Mouse (Mus musculus): ENCODE data around the gene Fdxacb1.

The Fdxacb1 gene

DNA sequence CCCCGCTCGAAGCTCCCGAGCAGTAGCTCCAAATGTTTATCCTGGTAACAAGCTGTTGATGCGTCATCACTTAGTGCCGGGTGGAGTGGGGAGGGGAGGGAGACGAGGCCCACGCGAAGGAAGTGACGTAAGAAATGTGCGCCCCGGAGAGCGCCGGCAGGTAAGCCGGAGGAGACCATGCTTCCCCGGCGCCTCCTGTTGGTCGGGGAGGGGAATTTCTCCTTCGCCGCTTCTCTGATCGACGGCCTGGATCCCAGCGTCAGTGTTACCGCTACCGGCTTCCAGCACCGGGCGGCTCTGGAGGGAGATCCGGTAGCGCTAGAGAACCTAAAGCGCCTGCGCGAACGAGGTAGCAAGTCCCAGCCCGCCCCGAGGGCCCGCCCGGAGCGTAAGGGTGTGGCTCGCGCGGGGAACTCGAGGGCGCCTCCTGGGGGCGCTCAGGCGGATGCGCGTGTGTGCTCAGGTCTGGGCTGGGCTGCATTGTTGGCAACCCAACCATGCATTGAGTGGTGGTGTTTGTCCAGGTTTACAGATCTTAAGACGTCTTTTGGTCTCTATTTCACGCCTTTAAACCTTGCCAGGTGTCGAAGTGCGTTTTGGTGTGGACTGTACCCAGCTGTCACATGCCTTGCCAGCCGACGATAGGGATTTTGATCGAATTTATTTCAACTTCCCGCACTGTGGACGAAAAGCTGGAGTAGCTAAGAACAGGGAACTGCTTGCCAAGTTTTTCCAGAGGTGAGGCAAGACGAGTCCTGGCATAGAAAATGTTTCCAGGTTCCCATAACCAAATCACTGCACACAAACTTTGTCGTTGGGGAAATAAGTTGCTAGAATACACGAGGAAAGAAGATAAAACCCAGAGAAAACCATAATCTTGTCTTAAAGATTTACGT lies at the start of gene Fdxacb1:
TSS of gene Fdxacb1 (plus strand) at position 130 of the 896 bp plus-strand sequence.
- peak; percentile 88 for DNase-seq (ENCODE audit: low read depth)

DNA sequence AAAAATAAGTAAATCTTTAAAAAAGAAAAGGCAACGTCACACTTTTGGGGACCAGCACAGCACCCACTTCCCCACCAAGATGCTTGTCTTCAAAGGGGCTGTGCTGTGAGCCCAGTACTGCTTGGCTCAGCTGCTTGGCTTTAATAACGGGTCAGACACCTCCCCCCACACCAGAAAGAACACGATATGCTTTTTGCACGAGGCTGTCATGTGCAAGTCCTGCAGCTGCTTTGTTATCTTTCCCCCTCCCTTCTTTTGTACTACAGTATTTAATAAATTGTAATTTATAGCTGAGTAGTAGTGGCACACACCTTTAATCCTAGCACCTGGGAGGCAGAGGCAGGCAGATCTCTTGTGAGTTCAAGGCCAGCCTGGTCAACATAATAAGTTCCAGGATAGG lies 49.2 kb upstream of the Fdxacb1 start:
- DNase-seq (ENCODE audit: low read depth), result no peak

DNA sequence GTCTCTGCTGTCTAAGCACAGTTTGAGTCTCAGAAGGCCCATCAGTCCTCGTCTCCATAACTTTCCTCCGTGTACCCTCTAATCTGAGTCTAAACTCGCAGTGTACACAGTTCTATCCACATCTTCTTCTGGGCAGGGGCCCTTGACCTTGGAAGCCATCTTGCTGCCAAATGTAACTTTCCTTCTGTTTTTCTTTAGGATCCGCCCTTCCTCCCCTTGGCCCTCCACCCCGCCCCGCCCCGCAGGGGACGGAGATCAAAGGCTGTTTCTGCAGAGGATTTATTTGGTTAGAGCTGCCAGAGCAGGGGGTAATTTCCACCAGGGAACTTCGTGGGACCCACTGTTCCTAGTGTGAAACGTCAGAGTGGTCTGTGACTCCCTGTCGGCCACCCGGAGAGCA lies 47.0 kb upstream of the Fdxacb1 start:
- no peak for DNase-seq (ENCODE audit: low read depth)

DNA sequence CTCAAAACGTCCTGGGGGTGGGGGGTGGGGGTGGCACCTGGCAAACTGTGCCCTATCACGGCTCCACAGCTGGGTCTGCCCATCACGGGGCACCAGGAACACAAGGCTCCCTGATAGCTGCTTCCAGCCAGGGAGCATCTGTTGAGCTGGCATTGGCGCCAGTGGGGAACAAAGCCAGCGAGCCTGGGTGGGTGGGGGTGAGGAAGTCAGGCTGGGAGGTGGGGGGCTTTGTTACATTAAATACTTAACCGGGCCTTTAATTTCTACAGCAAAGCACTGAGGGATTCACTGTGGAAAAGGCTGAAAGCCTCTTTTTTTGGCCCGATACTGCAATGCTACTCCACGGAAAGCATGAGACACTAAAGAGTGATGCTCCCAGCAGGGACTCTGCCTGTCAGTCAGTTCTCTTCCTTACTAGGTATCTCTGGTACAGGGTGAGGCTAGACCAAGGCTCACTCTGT lies 45.6 kb upstream of the Fdxacb1 start:
- no peak for DNase-seq (ENCODE audit: low read depth)

DNA sequence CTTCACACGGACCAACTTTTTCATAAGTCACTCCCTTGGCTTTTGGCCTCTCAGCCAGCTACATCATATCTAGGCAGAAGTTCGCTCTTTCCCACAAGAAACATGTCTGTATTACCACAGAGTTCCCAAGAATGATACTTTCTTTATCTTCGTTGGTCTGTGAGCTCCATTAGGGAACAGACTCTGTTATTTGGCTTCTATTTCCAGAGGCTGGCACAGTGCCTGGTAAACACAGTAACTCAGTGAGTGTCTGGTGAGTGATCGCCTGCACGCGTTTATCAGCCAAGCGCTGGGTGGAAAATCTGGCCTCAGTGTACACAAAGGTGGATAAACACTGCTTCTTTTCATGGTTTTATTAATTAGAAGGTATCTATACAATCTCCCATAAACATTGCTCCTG lies 44.6 kb upstream of the Fdxacb1 start:
- no peak for DNase-seq (ENCODE audit: low read depth)

GRCm38 (mm10) chr9:50724147-50724546 lies 43.9 kb upstream of the Fdxacb1 start:
- DNase-seq (ENCODE audit: low read depth), result no peak

- no peak for DNase-seq (ENCODE audit: low read depth)
These were observed 43.2 kb upstream of the Fdxacb1 start for GRCm38 (mm10) chr9:50724661-50725330.

DNA sequence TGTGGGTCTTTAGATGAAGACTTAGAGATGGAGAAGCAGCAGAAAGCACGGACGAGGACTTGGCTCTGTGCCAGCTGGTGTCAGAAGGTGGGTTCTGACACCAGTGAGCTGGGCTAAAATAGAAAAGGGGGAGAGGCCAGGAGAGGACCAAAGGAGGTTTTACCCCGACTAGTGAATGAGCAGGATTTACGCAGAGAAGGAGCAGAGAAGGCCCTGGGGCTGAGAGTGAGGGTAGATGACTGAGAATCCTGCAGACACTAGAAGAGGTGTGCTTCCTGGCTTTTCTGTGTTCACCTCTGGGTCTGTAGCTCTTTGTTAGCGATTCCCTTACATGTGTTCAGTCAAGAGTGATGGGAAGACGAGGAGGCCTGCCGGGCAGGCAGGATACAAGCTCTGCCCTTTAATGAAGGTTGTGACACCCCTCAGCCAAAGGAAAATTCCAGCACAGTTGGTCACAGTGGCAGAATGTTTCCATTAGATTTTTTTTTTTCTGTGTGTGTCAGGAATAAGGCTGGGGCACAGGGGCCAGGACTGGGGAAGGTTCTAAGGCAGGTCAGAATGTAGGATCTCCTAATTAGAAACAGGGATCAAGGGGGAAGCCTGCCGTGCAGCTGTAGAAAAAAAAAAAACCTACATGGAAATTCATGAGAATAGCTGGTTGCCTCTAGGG lies 42.0 kb upstream of the Fdxacb1 start:
- DNase-seq (ENCODE audit: low read depth), result no peak

- no peak for DNase-seq (ENCODE audit: low read depth)
These were observed 40.7 kb upstream of the Fdxacb1 start for GRCm38 (mm10) chr9:50727171-50727924.

DNA sequence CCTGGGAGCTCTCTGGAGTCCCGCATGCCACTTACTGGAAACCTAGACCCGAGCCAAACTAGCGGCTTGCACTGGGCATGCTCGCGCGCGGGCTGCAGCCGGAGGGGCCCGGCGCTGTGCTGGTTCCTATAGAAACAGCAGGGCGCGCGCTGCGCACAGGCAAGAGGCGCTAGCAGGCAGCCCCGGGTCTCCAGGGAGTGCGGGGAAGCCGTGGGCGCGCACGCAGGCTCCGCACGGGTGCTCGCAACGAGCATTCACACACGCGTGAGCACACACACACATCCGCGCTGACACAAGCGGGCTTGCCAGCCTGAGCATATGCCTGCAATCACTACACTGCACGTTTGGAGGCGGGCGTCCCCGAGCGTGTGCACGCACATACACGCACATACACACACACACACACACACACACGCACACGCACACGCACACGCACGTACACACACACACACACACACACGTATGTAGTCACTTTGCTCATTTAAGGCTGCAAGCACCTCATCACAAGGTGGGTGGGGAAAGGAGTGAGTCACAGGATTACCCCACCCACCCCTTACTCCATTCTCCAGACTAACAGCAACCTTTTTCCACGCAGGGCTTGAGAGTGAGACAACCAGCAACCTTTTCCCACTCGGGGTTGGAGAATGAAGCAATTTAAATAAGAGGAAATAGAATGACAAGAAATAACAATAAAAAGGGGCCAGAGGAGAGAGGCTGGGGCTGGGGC lies 39.9 kb upstream of the Fdxacb1 start:
- no peak for DNase-seq (ENCODE audit: low read depth)

GRCm38 (mm10) chr9:50729600-50729999 lies 38.4 kb upstream of the Fdxacb1 start:
- DNase-seq (ENCODE audit: low read depth), result no peak

GRCm38 (mm10) chr9:50732560-50732959 lies 35.5 kb upstream of the Fdxacb1 start:
- no peak for DNase-seq (ENCODE audit: low read depth)

- no peak for DNase-seq (ENCODE audit: low read depth)
These were observed 33.0 kb upstream of the Fdxacb1 start for GRCm38 (mm10) chr9:50734989-50735388.

DNA sequence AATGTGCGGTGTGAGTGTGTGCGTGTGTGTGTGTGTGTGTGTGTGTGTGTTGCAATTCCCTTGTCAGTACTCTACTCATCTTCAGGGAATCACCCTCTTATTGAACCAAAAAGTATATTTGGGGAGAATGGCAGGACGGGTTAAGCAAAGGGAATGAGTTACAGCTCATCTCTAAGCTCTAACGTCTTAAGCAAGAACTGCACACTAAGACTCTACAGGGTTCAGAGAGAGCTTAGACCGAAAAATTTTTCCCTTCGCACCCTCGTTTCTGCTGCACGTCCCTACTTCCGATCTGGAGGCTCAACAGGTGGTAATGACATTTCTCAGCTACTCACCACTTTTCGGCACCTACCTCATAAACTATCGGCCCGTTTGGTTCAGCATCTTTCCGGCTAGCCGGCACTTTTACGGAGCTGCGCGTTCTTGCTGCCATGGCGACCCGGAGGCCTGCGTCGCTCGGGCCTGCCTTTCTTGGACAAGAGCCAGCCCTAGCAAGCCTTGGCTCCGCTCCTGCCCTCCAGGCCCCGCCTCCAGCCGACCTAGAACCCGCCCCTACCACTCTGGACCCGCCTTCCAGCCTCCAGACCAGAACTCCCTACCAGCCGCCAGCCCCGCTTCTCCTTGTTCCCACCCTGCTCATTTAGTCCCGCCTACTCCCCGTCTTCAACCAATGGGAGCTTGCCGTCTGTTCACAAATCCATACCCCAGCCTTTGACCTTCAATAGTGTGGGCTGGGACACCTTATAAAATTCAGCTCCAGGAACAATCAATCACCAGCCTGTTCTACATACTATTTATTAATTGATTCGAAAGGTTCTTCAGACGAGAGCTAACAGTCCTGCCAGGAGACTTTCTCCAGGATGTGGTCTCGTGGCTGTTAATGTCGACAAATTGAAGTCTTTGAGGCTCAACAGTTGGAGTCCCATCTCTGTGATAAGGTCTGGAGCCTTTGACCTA lies 28.8 kb upstream of the Fdxacb1 start, which contains the start of gene Dixdc1:
TSS of gene Dixdc1 (minus strand) at position 604 of the 957 bp plus-strand sequence.
- DNase-seq (ENCODE audit: low read depth), result peak; percentile 75

GRCm38 (mm10) chr9:50740867-50741784 lies 26.9 kb upstream of the Fdxacb1 start:
- DNase-seq (ENCODE audit: low read depth), result no peak

GRCm38 (mm10) chr9:50742261-50742660 lies 25.8 kb upstream of the Fdxacb1 start:
- no peak for DNase-seq (ENCODE audit: low read depth)

GRCm38 (mm10) chr9:50742744-50743143 lies 25.3 kb upstream of the Fdxacb1 start:
- no peak for DNase-seq (ENCODE audit: low read depth)

DNA sequence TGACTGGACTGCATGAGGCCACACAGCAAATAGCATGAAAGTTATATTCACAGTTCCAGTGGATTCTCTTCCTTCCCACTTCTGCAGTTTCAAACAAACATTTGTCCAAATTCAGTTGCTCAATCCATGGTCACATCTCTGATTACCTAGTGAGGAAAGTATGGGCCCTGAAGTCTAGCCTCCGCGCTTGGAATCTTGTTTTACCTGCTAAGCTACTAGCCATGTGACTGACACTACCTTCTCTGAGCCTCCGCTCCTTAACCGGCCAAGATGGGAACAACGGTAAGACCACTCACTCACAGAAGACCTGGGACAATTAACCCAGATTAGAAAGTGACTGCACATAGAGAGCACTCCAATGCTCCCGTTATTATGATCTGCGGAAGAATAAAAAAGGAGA lies 22.2 kb upstream of the Fdxacb1 start:
- DNase-seq (ENCODE audit: low read depth), result no peak

- no peak for DNase-seq (ENCODE audit: low read depth)
These were observed 21.8 kb upstream of the Fdxacb1 start, which contains the start of gene 2310030G06Rik for GRCm38 (mm10) chr9:50746214-50746677. TSS of gene 2310030G06Rik (minus strand) at chr9:50746536.
